Mouse (Mus musculus): ENCODE measurements around the gene Dot1l.

Dot1l gene

DNA sequence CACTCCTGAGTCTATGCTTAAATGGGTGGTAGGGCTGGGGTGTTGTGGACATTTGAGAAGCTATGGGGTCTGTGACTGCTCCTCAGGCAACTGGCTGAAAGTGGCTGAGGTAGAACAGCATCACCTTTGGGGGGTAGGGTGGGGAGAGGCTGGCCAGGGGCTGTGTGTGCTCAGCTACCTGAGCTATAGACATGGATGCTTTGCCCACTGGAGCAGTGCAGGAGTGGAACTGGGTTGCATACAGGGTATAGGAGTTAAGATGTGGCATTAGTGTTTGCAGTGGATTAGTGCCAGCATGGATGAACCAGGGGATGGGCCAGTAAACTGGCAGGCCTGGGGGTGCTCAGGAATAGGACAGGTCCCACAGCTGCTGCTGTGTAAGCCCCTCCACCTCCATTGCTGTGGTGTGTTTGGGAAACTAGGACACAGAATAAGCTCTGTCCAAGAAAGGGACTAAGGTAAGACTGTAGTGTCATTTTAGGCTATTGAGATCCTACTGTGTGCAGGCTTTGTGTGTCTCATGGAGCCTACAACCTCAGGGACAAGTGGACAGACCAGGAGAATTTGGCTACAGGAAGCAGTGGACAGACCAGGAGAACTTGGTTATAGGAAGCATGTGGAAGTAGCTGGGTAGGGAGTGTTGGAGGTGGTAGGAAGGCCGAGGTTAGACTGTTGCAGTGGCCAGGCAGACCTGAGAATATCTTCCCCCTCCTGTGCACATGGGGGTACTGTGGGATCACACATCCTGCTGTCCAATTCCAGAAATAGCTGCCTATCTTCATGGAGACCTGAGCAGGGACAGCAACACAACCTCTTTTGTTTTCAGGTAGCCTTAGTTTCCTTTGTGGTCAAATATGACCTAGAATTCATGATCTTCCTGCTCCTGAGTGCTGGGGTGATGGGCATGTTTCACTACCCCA, 74.6 kb downstream of the Dot1l start:
- in situ Hi-C loops (cut with MboI, MseI) = no loop called here

DNA sequence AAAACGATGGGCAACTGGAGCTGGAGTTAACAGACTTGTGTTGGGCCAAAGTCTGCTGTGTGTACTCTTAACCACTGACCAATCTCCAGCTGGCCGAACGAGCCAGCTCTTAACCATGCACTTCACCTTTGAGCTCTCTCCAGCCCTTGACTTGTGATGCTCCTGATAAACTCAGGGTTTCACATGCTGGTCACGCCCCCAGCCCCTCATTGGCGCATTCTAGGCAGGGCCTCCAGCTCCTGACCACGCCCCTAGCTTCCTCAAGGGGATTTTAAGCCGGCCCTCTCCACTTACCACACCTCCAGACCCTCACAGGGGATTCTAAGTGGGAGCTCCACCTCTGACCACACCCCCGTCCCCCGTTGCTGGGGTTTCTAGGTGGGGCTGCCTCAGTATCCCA, 76.1 kb downstream of the Dot1l start:
- in situ Hi-C loops (cut with MboI, MseI) = no loop called here

DNA sequence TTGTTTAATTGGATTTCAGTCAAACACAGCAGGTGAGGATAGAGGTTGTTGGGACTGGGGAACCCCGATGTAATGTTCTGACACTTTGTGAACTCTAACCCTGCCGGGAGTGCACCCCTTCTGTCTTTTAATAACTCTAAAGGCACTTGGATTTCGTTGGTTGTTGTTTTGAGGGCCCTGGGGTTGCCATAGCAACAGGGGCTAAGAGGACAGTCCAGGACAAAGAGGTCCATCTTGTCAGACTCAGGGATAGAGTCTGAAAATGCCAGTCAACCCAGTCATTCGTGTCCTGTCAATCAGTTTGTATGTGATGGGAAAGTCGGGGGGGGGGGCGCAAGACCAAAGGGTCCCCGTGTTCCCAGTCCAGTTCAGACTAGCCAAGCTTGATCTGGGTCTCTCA, 77.8 kb downstream of the Dot1l start:
- in situ Hi-C loops (cut with MboI, MseI) = no loop called here

DNA sequence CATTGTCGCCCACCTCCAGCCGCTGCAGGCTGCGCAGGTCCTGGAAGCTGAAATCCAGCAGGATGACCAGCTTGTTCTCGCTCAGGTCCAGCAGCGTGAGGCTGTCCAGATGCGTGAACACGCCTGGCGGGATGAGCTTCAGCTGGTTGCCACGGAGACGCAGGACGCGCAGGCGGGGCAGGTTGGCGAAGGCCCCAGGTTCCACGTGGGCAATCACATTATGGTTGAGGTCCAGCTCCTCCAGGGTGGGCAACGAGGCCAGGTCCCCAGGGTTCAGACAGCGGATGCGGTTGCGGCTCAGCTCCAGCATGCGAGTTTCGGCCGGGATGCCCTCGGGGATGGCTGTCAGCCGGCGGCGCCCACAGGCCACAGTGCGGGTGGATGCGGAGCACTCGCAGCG, 80.6 kb downstream of the Dot1l start:
- in situ Hi-C loops (cut with MboI, MseI) = no loop called here

DNA sequence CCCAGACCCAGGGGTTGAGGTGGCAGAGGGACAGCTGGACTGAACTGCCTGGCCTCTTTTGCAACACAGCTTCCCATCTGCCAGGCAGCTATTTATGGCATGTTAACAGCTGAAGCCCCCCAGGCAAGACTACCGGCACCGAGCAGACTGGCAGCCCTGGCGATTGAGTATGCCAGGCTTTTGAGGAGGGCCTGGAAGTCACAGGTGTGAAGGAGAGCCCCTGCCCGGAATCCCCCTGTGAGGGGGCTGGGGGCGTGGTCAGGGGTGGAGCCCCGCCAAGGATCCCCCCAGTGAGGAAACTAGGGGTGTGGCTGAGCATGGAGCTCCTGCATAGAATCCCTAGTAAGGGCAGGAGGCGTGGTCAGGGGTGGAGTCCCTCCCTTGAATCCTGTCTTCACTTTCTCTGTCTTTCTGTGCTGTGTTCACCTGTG, 82.0 kb downstream of the Dot1l start:
- in situ Hi-C loops (cut with MboI, MseI) = no loop called here

DNA sequence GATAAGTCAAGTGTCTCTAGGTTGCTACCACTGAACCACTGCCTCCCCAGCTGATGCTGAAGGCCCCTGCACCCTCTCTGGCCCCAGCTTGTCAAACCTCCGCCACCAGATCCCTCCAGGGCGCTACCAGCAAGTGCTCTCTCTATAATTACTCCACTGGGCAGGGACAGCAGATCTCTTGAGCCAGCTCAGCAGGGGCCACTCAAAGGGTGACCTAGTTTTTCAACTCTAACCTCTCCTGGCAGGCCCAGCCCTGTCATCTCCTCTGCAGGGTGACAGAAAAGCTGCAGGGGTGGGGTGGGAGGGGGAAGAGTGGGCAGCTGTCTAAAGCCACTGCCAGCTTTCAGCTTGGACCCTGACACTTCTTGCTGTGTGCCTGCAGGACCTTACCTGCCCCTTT, 82.8 kb downstream of the Dot1l start:
- in situ Hi-C loops (cut with MboI, MseI) = no loop called here

DNA sequence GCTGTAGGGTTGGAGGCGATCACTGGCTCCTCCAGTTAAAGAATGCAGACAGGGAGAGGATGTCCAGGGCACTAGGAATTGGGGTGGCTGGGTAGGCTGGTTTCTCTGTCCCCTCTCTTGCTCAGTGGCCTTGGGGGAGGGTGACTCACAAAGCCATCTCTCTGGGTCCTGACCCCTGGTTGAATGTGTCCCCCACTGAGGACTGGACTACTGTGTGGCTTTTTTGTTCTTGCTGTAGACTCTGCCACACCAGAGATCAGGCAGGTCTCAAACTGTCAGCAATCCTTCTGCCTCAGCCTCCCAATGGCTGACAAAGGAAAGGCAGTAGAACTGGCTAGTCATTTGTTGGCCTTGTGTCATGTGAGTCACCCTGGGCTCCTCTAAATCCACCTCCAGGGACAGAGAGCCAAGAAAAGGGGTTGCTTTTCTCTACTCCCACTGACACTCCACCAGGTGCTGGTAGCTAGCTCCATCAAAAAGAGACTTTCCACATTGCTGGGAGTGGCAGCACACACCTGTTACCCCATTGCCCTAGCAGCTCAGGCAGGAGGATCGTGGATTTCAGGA, 83.4 kb downstream of the Dot1l start:
- in situ Hi-C loops (cut with MboI, MseI) = no loop called here

DNA sequence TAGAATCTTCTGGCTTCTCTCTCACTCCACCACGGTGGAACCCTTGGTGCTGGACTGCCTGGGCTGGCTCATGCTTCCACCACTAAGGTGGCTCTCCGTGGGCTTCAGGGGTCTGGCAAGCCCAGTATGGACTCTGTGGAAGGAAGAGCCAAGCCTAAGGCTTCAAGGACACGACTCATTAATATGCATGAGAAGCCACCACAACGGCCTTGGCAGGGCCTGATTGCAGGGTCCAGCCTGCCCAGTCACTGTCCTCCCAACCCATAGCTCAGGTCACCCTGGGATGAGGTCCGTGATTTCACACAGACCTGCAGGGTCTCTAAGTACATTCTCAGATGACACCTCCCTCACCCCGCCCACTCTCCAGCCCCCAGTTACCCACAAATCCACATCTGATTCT, 84.8 kb downstream of the Dot1l start:
- in situ Hi-C loops (cut with MboI, MseI) = no loop called here

DNA sequence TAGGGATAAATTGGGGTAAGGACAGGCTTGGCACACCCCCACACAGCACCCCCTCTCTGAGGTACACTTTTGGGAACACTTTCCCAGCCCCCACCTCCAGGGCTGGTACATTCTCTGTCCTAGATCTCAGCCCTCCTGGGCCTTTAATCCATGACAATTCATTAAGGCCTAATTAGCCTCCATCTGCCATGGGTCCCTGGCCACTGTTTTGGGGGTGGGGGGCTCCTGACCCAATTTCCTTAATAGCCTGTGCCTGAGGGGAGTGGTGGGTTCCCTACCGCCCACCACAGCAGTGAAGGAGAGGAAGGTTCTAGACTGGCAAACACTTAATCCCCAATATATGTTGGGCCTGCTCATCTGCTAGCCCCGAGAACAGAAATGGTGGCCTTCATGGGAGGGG, 86.7 kb downstream of the Dot1l start:
- in situ Hi-C loops (cut with MboI, MseI) = no loop called here

DNA sequence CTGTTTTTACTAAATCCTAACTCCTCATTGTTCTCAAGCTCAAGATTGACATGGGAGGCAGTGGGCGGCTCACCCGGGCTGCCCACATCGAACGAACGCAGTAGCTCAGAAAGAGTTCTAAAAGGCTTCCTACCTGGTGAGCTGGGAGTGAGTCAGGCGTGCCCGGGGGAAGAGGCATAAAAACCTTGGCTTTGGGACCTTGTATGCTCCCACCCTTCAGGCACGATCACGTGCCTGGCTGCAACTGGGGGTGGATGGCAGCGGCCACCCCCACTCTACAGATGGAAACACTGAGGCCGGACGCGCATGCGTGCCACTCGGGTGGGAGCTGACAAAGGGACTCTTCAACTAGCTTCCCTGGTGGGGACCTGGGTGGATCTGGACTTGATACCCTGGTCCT, 87.3 kb downstream of the Dot1l start:
- in situ Hi-C loops (cut with MboI, MseI) = no loop called here

DNA sequence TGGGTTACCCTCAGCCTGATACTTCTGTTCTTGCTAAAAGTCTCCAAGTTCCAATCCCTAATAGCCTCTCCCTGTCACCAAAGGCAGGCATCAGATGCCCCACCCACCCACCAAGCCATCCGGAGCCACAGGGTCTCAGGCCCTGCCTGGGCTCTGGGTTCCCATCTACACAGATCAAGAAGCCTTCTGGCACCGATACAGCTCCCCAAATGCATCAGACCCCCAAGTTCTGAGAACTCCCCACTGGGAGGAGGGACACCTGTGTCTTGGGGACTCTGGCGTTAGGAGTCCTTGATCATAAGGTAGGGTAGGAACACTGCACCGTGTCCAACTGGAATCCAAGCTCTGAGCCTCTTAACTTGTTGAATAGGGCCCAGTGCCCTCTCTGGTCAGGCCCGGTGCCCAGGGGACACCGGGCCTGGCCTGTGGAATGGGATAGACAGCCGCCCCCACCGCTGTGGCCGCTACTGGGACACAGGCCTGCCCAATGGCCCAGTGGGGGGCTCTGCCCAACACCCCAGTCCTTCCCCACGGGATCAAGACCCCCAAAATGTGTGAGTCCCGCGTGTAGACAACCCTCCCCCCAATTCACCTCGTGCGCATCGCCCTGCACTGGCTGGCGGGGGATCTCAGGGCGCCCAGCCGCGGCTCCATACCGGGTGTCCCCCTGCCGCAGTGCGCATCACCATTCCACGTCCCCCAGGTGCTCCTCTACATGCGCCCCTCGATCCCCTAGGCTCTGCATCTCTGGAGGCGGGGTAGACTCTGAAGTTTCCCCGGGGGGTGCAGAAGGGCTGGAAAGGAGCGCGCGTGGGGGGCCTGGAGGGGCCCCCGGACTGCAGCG, 88.3 kb downstream of the Dot1l start:
- in situ Hi-C loops (cut with MboI, MseI) = no loop called here

DNA sequence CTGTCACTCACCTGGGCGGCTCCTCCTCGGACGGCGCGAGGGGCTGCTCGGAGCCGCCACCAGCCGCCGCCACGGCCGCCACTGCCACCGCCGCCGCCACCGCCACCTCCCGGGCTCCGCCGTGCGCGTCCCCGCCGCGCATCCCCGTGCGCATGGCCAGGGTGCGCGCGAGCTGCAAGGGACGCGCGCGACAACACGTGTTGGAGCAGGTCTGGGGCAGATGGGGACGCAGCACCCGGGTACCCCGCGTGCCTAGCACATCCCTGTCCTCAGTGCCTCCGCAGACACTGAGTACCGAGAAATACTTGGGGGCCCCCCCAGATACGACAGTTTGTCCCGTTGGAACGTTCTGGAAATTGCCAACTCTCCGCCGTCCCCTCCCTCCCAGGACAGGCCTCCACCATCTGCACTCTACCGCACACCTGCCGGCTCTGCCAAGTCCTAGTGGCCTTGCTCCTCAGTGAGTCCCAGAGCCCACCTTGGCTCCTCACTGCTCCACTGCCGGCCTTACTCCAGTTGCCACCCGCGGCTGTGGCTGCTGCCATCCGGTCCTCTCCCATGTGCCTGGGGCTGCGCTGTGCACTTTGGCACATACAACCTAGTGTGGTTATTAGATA, 89.0 kb downstream of the Dot1l start, which contains the start of gene Lingo3:
Lingo3 (minus strand) TSS at position 109 of the 617 bp plus-strand sequence.
- in situ Hi-C loops (cut with MboI, MseI) = no loop called here

Measured in T-helper 2 cell (primary cell).